Mouse (Mus musculus) brown adipose tissue, adult 24 weeks (tissue): Measurements from ENCODE around the gene Inava. TPM values are rescaled to one million over a fixed set of nuclear protein-coding genes. Genes with fewer than 3 reads are reported as not detected.

Experiments
- H3K27ac ChIP-seq: fragments of 200-500 bp; replicated peaks from 2 replicates; pipeline ENCODE4 v1.5.1; 2012; ENCODE audit warnings: low read depth, mild to moderate bottlenecking, low read length
- H3K4me1 ChIP-seq: fragments of 200-500 bp; 2 replicates; pipeline ENCODE4 v1.6.1; 2012; ENCODE audit warnings: low read length, mixed read lengths; ENCODE audit not compliant: control insufficient read depth, insufficient read depth, insufficient read length
- H3K4me3 ChIP-seq: fragments of 200-500 bp; 2 replicates; pipeline ENCODE4 v1.5.1; 2012; ENCODE audit warnings: low read depth, mild to moderate bottlenecking, low read length, moderate library complexity; ENCODE audit not compliant: insufficient read depth
- polyA plus RNA-seq: library from polyadenylated mRNA; stranded (reverse); fragments of >200 nt; gene quantifications from 2 replicates; pipeline ENCODE4 v1.2.4, GENCODE M21; 2012; ENCODE audit not compliant: missing spikeins, insufficient read depth, insufficient read length

Gene Inava
- polyA plus RNA-seq, 1 experiment = not detected

GRCm38 (mm10) chr1:136244469-136244868 lies 10.4 kb upstream of the Inava start:
- H3K4me1 ChIP-seq = no peaks in the 10 kb centered on the region
- H3K4me3 ChIP-seq = no peak overlapping the region
- H3K27ac ChIP-seq = no peak overlapping the region

DNA sequence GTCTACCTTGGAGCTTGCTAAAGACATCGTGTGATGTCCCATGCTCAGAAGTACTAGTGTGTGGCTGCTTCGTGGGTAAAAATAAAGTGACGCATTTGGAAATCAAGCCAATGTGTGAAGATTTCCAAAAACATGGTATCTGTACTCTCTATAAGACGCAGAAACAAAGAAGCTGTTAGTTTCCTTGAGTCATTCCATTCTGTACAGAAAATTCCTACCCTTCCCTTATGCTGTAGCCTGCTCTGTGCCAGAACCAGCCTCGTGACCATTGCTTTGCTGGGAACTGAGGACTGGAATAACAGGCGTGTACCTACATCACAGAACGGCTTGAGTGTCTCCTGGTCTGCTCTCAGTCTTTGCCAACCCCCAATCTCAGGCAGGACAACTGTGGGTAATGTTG lies 7.7 kb upstream of the Inava start:
- Histone ChIP-seq H3K4me1 (no peaks in the 10 kb centered on the region), H3K4me3 (no peak overlapping the region), H3K27ac (no peak overlapping the region)

GRCm38 (mm10) chr1:136238495-136238894 lies 4.4 kb upstream of the Inava start:
- no peak overlapping the region for H3K4me3 ChIP-seq
- no peak overlapping the region for H3K27ac ChIP-seq
- no peaks in the 10 kb centered on the region for H3K4me1 ChIP-seq

- no peak overlapping the region for H3K27ac ChIP-seq
- no peaks in the 10 kb centered on the region for H3K4me1 ChIP-seq
- H3K4me3 ChIP-seq = peak overlapping the region; percentile 57
Measured at GRCm38 (mm10) chr1:136234595-136235092, 580 bp upstream of the Inava start.

DNA sequence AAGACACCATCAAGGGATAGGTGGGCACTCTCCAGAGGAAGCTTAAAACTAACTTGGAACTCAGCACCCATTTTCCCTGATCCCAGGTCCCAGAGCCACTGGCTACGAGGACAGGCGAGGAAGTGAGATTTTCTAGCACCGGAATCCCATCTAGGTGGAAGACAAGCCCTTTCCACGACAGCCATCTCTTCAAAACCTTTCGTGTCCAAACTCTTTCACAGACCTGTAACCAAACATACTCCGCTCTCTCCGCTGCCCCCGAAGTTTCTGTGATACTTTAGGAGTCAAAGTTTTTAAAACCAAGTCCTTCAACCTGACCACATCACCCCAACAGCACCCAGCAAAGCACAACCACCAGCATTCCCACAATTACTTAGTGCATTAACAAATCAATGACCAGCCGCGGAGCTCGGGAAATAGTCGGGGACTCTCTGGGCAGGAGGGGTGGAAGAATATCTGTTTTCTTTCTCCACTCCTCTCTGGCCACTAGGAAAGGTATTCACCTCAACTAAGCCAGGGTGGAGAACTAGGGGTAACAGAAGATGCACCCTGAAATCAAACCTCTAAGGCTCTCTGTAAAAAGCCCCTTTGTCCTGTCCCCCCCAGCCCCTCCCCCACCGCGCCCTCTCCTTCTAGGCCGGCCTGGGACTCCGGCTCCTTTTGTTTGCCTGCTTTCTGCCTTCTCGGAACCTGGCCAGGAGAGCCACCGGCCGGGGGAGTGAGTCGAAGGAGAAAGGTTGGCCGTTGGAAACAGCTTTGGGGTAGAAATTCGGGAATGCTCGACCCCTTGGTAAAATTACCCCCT lies 876 bp downstream of the Inava start:
- H3K4me1 ChIP-seq = no peaks in the 10 kb centered on the region
- H3K27ac ChIP-seq = no peak overlapping the region
- peak overlapping the region; percentile 57; the same call in 1 of the 2 replicates for H3K4me3 ChIP-seq

DNA sequence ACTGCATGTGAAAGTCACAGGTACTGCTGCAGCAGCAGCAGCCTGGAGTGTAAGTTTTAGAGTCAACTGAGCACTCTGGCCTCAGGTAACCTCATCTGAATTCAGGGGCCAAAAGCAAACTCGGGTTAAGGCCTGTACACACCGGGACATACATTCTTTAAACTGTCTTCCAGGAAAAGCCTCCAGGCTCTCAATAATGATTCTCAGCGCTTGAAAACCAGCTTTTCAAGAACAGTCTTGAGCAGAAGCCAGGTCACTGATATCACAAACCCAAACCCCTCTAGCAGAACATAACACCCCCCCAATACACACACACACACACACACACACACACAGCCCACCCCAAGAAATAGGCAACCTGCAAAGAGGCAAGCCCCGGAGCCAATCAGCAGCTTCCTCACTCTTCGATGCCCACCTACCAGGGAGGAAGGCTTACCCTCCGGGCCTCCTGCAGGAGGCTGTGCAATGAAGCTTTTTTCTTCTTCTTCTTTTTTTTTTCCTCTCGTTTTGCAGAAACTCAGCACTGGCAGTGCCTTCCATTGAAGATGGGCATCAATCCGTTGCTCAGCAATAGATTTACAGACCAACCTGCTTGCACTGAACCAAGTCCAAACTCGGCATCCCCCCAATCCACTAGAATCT lies 1.7 kb downstream of the Inava start:
- Histone ChIP-seq H3K27ac (no peak overlapping the region), H3K4me3 (no peak overlapping the region), H3K4me1 (no peaks in the 10 kb centered on the region)

DNA sequence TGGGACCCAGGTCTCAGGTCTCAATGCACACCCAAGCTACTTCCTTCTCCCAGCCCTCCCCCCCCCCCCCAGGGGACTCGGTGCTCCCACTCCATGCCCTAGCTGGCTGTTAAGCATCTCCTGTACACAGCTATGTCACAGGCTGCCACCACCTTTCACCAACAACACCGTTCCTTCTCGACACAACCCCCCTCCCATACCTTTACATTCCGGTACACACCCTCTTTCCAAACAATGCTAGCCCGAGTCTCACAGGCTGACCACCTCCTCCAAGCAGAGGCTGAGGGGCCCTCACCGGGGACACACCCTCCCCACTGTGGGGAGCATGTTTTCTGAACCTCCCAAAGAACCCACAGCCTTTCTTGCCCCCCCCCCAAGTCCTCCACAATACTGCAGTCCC lies 2.5 kb downstream of the Inava start:
- Histone ChIP-seq H3K4me1 (no peaks in the 10 kb centered on the region), H3K4me3 (no peak overlapping the region), H3K27ac (no peak overlapping the region)

GRCm38 (mm10) chr1:136230201-136230600 lies 3.9 kb downstream of the Inava start:
- Histone ChIP-seq H3K27ac (no peak overlapping the region), H3K4me1 (no peaks in the 10 kb centered on the region), H3K4me3 (no peak overlapping the region)

DNA sequence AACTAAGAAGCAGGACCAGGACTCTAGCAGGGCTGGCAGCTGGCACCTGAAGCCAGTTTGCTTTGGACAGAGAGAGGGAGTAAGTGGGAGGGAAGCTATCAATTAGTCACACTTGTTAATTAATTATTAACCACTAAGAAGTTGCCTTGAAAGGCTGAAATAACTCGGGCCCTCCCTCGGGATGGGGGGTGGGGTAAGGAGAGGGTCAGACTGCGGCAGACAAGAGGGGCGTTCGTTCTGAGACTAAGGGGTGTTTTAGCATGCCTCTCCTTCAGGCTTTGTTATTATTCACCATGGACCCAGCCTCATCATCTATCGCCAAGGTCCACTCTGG lies 5.1 kb downstream of the Inava start:
- Histone ChIP-seq H3K4me3 (no peak overlapping the region), H3K27ac (no peak overlapping the region), H3K4me1 (no peaks in the 10 kb centered on the region)

- H3K4me3 ChIP-seq = no peak overlapping the region
- H3K27ac ChIP-seq = no peak overlapping the region
- no peaks in the 10 kb centered on the region for H3K4me1 ChIP-seq
Measured at GRCm38 (mm10) chr1:136228328-136229039, 5.6 kb downstream of the Inava start.

- Histone ChIP-seq H3K4me3 (no peak overlapping the region), H3K27ac (no peak overlapping the region), H3K4me1 (no peaks in the 10 kb centered on the region)
Measured at GRCm38 (mm10) chr1:136227870-136228269, 6.2 kb downstream of the Inava start.

GRCm38 (mm10) chr1:136226626-136227025 lies 7.4 kb downstream of the Inava start:
- Histone ChIP-seq H3K4me1 (no peaks in the 10 kb centered on the region), H3K4me3 (no peak overlapping the region), H3K27ac (no peak overlapping the region)

- Histone ChIP-seq H3K4me3 (no peak overlapping the region), H3K27ac (no peak overlapping the region), H3K4me1 (no peaks in the 10 kb centered on the region)
Measured at GRCm38 (mm10) chr1:136225846-136226245, 8.2 kb downstream of the Inava start.

GRCm38 (mm10) chr1:136223758-136224342 lies 10.2 kb downstream of the Inava start:
- Histone ChIP-seq H3K27ac (no peak overlapping the region), H3K4me3 (no peak overlapping the region), H3K4me1 (no peaks in the 10 kb centered on the region)

DNA sequence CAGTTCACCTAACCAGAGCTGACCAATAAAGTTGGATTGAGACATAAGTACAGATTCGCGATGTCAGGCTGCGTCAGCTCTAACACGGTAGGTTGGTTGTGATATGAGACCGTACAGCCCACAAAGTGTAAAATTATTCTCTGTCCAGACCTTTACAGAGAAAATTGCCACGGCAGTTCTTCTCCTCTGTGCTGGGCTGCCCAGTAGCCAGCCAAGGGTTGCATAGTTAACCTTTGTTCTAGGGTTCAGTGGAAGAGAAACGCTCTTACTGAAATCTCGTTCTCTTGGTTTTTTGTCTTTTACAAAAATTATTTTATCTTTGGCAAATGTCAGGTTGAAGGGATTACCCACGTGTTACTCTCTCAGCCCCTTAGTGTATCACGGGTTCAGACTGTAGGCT lies 11.7 kb downstream of the Inava start:
- Histone ChIP-seq H3K4me3 (no peak overlapping the region), H3K4me1 (no peaks in the 10 kb centered on the region), H3K27ac (no peak overlapping the region)
